Mouse (Mus musculus) monocyte, adult 2 months (primary cell): ENCODE data around the gene Ptpn12.
"Not testable (repeated sequence)": the region's sequence is repeated elsewhere in the genome, so short reads cannot be mapped to it uniquely, and the experiment has no call there.

Experiments used
- DNase-seq, 2 experiments: peaks; one replicate each; pipeline ENCODE4 v3.0.0; 2022; ENCODE audit warnings: low spot score in 2 of 2, low read depth in 1 of 2

The Ptpn12 gene

DNA sequence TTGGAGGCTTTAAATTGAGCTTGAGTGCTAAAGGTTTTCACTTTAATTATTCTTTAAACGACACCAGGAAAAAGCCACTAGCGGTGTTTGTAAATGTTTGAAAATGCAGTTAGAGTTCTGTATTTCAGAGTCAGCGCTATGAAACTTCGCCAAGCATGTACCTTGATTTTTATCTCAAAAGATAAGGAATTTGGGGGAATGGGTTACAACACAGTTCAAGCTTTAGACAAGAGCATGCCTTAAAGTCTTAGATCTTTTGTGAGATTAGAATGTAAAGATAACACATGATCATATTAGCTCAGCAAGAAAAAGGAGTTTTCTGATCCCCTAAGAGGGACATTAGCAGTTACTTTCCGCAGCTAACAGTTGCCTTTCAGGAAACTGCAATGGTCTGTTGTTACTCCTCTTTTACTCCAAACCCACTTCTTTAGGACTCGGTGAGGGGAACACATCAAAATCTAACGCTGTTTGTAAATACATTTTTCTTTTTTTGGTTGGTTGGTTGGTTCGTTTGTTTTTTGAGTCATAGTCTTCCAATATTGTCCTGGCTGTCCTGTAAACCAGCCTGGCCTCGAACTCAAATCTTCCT, 103.3 kb downstream of the Ptpn12 start:
- DNase-seq: no peak

GRCm38 (mm10) chr5:20951666-20952281, 103.9 kb downstream of the Ptpn12 start:
- DNase-seq: peak; percentile 89 to 90

DNA sequence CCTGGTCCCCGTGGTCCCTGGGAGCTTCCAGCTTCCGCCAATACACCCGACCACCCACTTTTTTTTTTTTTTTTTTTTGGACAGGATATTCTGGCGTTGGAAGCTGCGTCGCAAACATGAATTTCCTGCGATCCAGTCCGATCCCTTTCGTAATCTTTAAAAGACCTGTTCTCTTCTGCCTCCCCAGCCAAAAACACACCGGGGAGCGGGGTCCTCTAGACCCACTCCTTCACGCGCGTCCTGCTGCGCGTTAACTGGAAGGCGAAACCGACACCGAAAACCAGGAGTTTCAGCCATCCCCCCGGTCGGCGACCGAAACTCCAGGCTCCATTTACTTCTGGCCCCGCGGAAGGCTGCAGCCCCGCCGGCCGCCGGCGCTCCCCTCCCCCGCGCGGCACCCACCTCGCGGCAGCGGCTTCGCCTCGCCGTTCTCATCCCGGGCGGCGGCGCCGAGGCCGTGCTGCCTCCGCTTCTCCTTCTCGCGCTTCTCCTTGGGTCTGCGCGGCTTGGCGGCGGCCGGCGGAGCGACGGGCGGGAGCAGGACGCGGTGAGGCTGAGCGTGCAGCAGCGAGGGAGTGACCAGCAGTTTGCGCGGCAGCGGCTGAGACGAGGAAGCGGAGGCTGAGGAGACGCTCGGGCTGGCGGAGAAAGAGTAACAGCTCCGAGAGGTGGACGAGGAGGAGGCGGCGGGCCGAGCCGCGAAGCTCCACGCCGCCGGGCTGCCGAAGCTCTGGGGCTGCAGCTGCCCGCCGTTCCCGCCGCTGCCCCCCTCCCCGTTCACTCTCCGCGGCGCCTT, 104.7 kb downstream of the Ptpn12 start:
- peak in 1 of 2 experiments; percentile 34 for DNase-seq

GRCm38 (mm10) chr5:20950516-20950854, 105.2 kb downstream of the Ptpn12 start:
- DNase-seq: no peak

DNA sequence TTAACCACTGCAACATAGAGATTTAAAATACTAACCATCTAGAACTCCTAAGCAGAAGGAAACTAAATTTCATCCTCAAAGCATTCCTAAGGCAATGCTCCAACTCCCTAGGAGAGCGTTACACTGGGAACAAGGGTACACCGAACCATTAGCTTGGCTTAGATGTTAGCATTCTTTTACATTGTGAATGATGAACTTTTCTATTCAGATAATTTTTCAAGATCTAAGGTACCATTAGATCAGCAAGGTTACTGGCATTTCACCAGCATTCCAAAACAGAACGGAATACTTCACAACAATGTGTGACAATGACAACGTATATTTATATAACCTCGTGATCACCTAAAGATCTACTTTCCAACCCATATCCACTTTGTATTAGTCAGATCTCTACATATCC, 105.6 kb downstream of the Ptpn12 start:
- DNase-seq: no peak

DNA sequence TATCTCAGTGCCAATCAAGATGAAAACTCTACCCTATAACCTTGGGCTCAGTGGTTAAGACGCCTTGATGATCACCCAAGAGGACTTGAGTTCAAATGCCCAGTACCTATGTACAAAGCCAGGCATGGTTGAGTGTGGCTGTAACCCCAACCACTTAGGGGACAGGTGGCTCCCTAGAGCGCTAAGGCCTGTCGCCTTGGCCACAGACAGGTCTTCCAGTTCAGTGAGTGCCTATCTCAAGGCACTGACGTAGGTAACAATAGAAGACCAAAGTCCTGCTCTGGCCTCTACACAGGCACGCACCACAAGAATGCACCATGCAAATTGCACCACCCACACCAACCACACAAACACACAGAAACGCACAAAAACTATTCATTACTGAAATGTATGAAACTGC, 108.8 kb downstream of the Ptpn12 start:
- DNase-seq: no peak

DNA sequence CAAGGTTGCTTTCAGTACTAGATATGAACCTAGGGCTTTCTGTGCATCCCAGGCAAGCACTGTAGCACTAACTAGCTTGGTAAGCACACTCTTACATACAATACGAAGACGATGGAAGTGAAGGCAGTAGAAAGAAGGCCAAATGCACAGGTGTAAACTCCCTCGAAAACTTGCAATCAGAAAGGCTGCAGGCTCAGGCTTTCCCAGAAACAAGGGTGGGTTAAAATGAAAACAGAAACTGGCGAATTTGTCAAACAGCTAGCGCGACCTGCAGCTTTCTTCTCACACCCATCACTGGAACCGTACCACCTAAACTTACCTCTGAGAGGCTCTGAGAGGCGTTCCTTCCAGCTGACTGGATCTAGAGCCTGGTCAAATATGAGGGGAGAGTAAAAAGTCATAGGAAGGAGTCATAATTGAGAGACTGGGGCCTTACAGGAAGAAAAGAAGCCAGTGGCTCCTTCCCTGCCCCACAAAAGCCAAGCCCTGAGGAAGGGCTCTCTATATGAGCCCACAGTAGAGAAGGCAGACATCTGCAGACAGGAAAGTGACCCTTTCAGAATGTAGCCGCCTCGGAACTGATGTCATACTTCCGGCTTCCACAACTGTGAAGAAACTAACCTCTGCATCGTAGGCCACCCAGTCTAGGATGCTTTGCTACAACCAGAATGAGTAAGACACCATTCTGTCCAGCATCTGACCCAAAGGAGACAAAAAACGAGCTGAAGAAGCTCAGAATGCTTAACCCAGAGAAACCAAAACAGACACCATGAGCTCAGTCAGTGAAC, 110.6 kb downstream of the Ptpn12 start:
- DNase-seq: peak in 1 of 2 experiments; percentile 19

DNA sequence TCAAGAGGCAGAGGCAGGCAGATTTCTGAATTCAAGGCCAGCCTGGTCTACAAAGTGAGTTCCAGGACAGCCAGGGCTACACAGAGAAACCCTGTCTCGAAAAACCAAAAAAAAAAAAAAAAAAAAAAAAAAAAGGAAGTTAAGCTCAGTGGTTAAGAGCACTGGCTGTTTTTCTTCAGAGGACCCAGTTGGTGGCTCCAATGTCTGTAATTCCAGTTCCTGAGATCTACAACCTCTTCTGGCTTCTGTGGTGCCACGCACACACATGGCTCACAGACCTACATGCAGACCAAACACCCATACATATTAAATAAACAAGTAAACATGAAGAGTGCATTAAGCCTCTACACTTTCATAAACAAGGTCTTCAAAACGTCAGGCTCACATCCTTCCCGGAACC, 111.9 kb downstream of the Ptpn12 start:
- DNase-seq: not testable (repeated sequence)

GRCm38 (mm10) chr5:20942523-20942922, 113.2 kb downstream of the Ptpn12 start:
- no peak for DNase-seq

- peak; percentile 43 to 52 for DNase-seq
Measured at GRCm38 (mm10) chr5:20941205-20941604, 114.5 kb downstream of the Ptpn12 start.

DNA sequence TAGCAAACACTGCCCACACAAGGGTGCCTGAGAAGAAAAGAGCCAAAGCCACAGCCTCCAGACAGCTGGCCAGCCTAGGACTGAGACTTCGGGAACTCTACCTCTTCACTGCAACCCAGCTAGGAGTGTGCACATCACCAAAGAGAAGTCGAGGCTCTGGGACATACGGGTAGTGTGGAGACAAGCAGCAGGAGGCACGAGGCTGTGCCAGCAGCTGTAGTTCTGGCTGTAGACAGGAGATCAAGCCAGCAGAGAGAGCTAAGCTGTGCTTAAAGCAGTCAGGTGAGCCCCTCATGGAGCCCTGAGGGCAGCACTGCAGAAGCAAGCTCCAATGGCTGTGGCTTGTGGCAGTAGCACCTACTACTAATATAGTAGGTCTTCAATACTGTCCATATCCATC, 115.0 kb downstream of the Ptpn12 start:
- no peak for DNase-seq

GRCm38 (mm10) chr5:20940040-20940571, 115.6 kb downstream of the Ptpn12 start:
- DNase-seq: no peak

GRCm38 (mm10) chr5:20938523-20938922, 117.2 kb downstream of the Ptpn12 start:
- no peak for DNase-seq
